Mouse (Mus musculus): ENCODE measurements at regions not wholly inside any gene's neighbourhood (a gene's known extent, or its start where the extent isn't known, plus 50 kb on each side); places are given as distances from the start of the nearest gene placed in this dataset.
"Not testable (repeated sequence)": the region's sequence is repeated elsewhere in the genome, so short reads cannot be mapped to it uniquely, and the experiment has no call there.

DNA sequence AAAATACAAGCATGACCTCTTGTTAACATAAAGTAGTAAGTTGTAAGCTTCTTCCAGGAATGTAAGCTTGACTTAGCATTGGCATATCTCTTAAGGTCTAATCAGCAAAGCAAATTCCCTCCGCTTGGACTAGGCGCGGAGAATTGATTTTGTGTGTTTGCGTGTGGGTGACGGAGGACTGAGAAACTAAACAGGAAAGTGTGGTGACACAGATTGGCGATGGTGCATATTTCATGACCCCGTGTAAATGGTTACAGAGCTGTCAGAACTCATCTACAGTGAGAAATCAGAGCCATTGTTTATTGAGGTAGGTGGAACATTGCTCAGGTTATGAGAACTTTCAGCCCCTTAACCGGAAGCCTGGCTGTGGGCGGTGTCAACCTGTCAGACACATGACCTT lies 78.8 kb upstream of the Mocs1 start:
- DNase-seq (ENCODE audit: extremely low spot score in 1 of 2, low spot score in 2 of 2): no peak
- intact Hi-C loops (cut with DNase I): no loop called here

GRCm38 (mm10) chr17:49359212-49359611 lies 69.0 kb upstream of the Mocs1 start:
- intact Hi-C loops (cut with DNase I): no loop called here
- DNase-seq (ENCODE audit: extremely low spot score in 1 of 2, low spot score in 2 of 2): no peak

GRCm38 (mm10) chr17:49360251-49360650 lies 67.9 kb upstream of the Mocs1 start:
- DNase-seq (ENCODE audit: extremely low spot score in 1 of 2, low spot score in 2 of 2); intact Hi-C loops (cut with DNase I): not testable (repeated sequence)

GRCm38 (mm10) chr17:49367791-49368190 lies 60.4 kb upstream of the Mocs1 start:
- intact Hi-C loops (cut with DNase I): no loop called here

GRCm38 (mm10) chr17:49368476-49369269 lies 59.5 kb upstream of the Mocs1 start:
- DNase-seq (ENCODE audit: extremely low spot score in 1 of 2, low spot score in 2 of 2): no peak
- intact Hi-C loops (cut with DNase I): no loop called here

More at GRCm38 (mm10) chr17:49367791-49368190, 60.4 kb upstream of the Mocs1 start:
- no peak for DNase-seq (ENCODE audit: extremely low spot score in 1 of 2, low spot score in 2 of 2)

GRCm38 (mm10) chr17:49377626-49378025 lies 50.5 kb upstream of the Mocs1 start:
- DNase-seq (ENCODE audit: extremely low spot score in 1 of 2, low spot score in 2 of 2): no peak
- intact Hi-C loops (cut with DNase I): no loop called here
